Mouse (Mus musculus) layer of hippocampus, adult 18-20 months (tissue): ENCODE data around the gene Lrrc72. TPM values are rescaled to one million over a fixed set of nuclear protein-coding genes. Genes with fewer than 3 reads are reported as not detected.

Source experiments
- DNase-seq, 2 experiments: peaks; one replicate each; pipeline ENCODE4 v3.0.0; 2022; ENCODE audit warnings: low spot score in 2 of 2
- total RNA-seq, 2 experiments: library from RNA; stranded (reverse); gene quantifications; 2 replicates each; pipeline ENCODE4 v1.2.3; 2021

The Lrrc72 gene
- total RNA-seq, 2 experiments from 2014 or later = not detected

- DNase-seq = no peak
Measured at GRCm38 (mm10) chr12:36190343-36190742, 62.9 kb downstream of the Lrrc72 start.

- DNase-seq = no peak
Measured at GRCm38 (mm10) chr12:36189610-36190009, 63.6 kb downstream of the Lrrc72 start.

GRCm38 (mm10) chr12:36187081-36187480 lies 66.1 kb downstream of the Lrrc72 start:
- no peak for DNase-seq

- DNase-seq = no peak
Measured at GRCm38 (mm10) chr12:36182570-36182969, 70.6 kb downstream of the Lrrc72 start.

- DNase-seq = no peak
Measured at GRCm38 (mm10) chr12:36177227-36177626, 76.0 kb downstream of the Lrrc72 start.

GRCm38 (mm10) chr12:36165299-36165698 lies 87.9 kb downstream of the Lrrc72 start:
- no peak for DNase-seq

GRCm38 (mm10) chr12:36164126-36164791 lies 88.9 kb downstream of the Lrrc72 start:
- DNase-seq = no peak

Other genes starting within 250 kb of the Lrrc72 start
- 100 to 1,000 TPM; 284 to 286 TPM for gene Tspan13, start 210.9 kb downstream of the Lrrc72 start, total RNA-seq
- 10 to 100 TPM; 54.3 to 55.3 TPM for gene Ankmy2, start 96.3 kb downstream of the Lrrc72 start, total RNA-seq
- gene Bzw2, start 95.3 kb downstream of the Lrrc72 start, total RNA-seq = 10 to 100 TPM; 55.1 to 55.8 TPM
- gene Sostdc1, start 60.7 kb upstream of the Lrrc72 start, total RNA-seq = 1 to 10 TPM; 2.9 to 5.0 TPM
- gene Ispd, start 128.1 kb upstream of the Lrrc72 start, total RNA-seq = 10 to 100 TPM; 14.7 to 15.3 TPM
- gene D630036H23Rik, start 128.8 kb upstream of the Lrrc72 start, total RNA-seq = 1 to 10 TPM; 1.9 to 2.2 TPM